Mouse (Mus musculus): Measurements from ENCODE around the gene Tpcn2.
A peak's percentile ranks its signal among the peaks of the same experiment; 100 is the strongest.

Tpcn2 gene

DNA sequence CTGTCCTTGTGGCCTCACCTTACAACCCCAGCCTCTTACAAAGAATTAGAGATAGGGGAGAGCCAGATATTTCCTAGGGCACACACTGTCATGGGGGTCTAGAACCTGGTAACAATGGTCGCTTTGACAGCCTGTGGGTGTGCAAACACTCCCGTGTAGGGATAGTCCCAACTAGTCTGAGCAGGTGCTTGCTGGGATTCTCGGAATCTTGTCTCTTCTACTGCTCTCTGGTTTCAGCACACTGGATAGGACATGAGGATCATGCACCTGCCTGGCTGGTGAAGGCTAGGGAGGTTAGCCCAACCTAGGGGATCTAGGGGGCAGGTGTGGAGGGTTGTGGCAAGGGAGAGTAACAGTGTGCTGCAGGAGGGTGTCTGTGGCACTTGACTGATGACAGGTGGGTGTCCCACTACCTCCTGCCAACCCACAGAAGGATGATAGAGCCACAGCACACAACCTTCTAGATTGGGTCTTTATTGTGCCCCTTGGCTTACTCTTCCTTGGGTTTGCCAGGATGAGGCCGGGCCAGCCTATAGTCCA, 78.4 kb downstream of the Tpcn2 start:
- no peak for DNase-seq (ENCODE audit: low spot score)

- DNase-seq (ENCODE audit: low spot score), result no peak
These were observed 84.1 kb downstream of the Tpcn2 start for GRCm38 (mm10) chr7:145199711-145200110.

GRCm38 (mm10) chr7:145198223-145198714, 85.5 kb downstream of the Tpcn2 start:
- no peak for DNase-seq (ENCODE audit: low spot score)

- no peak for DNase-seq (ENCODE audit: low spot score)
These were observed 86.1 kb downstream of the Tpcn2 start for GRCm38 (mm10) chr7:145197711-145198110.

DNA sequence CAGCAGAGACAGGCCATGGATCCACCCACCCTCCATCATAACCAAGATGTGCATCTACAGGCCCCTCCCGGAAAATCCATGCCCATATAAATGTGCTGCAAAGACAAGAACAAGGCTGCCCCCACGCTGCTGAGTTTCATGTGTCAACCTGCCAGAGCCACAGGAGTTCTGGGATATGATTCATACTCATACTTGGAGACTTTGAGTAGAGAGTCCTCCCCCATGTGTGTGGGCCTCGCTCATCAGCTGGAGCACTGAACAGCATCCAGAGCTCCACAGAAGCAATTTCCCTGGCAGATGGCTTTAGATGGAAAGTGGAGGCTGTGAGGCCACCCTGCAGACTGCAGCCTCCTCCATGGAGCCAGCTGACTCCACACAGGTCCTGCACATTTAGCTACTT, 86.8 kb downstream of the Tpcn2 start:
- peak; percentile 75 for DNase-seq (ENCODE audit: low spot score)

DNA sequence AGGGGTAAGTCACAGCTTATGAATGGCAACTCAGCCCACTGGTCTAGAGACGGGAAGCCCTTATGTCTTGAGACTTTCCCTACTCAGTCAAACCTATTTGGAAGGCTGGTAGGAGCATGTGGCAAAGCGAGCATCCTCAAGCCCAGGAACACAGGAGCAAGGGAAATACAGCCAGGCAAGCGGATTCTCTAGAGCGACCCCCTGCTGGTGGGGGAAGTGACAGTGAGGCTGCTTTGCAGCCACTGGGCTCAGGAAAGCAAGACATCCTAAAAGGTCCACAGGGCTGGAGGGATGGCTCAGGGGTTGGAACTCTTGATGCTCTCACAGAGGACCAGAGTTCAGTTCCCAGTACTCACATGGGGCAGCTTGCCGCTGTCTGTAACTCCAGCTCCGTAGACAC, 87.5 kb downstream of the Tpcn2 start:
- DNase-seq (ENCODE audit: low spot score), result no peak

DNA sequence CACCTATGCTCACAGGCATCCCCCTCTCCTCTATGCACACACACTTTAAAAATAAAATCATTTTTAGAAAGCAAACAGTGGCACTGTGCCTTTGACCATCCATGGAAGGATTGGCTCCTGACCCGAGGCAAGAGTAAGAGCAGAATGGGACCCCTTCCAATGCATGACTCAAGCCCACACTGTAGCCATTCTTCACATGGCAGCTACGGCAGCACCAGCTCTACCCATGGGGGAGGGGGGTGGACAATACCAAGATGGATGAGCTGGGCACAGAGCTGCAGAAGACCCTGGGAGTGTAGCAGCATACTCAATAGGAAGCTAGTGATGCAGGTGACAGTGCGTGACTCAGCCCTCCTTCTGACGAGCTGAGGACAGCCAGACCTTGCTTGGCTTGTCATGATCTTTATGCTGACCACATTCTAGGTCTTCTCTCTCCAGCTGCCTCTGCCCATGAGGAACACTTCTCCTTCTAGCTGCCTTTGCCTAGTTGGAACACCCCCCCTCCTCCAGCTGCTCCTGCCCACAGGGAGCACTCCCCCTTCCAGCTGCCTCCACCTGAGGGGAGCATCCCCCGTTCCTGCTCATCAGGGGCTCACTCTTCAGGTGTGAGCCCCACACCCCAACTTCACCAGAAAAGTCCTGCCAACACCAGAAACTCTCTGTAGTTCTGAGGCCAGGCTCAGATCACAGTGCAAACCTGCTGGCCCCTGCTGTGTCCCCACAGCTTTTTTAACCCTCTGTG, 88.5 kb downstream of the Tpcn2 start:
- no peak for DNase-seq (ENCODE audit: low spot score)

GRCm38 (mm10) chr7:145194455-145195161, 89.2 kb downstream of the Tpcn2 start:
- DNase-seq (ENCODE audit: low spot score), result peak; percentile 31

DNA sequence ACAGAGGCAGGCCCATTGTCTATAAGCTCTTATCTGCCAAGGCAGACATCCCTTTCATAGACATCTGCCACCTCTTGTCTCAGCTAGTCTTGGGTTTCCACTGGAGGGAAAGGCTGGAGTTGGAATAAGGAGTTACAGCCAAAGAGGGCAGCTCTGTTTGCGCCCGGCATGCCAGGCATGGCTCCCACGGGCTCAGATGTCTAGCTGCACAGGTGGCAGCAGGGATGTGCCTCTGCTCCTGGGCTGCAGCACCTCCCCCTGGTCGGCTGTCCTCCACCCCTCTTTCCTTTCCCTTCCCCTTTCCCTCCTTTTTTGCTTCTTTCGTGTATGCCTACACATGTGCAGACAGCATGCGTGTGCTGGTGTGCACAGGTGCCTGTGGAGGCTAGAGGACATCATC, 91.0 kb downstream of the Tpcn2 start:
- no peak for DNase-seq (ENCODE audit: low spot score)

DNA sequence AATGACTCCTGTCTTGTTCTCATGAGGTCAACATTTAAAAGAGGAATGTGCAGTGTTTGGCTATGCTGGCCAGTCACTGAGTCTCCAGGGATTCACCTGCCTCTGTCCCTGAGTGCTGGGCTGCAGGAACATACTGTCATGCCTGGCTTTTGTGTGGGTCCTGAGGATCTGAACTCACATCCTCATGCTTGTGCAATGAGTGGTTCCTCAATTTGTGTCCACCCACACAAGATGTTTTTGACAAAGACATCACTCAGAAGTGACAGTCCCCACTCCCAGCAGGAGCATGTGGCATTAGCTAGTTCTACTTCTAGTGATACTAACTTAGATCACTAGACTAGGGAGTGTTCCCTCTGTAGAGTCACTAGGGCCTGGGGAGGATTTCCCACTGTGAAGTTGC, 93.3 kb downstream of the Tpcn2 start:
- DNase-seq (ENCODE audit: low spot score), result no peak

DNA sequence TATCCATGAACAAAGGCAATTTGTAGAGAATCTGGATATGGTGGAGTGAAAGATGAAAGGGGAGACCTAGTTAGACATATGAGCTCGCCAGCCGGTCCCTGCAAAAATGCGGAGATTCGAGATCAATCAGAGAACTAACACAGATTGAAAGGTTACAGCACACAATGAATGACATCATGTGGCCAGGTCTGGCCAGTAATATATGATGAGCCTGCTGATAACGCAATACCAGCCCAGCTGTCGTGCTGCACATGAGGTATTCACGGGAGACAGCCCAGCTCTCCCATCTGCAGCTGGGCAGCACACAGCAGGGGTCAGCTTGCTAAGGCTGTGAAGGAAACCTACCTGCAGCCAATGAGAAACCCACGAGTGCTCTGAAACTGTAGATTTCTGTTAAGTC, 94.5 kb downstream of the Tpcn2 start:
- no peak for DNase-seq (ENCODE audit: low spot score)

GRCm38 (mm10) chr7:145187802-145188201, 96.0 kb downstream of the Tpcn2 start:
- DNase-seq (ENCODE audit: low spot score), result no peak

GRCm38 (mm10) chr7:145182388-145182787, 101.4 kb downstream of the Tpcn2 start:
- DNase-seq (ENCODE audit: low spot score), result no peak

GRCm38 (mm10) chr7:145181376-145182034, 102.3 kb downstream of the Tpcn2 start:
- DNase-seq (ENCODE audit: low spot score), result no peak

DNA sequence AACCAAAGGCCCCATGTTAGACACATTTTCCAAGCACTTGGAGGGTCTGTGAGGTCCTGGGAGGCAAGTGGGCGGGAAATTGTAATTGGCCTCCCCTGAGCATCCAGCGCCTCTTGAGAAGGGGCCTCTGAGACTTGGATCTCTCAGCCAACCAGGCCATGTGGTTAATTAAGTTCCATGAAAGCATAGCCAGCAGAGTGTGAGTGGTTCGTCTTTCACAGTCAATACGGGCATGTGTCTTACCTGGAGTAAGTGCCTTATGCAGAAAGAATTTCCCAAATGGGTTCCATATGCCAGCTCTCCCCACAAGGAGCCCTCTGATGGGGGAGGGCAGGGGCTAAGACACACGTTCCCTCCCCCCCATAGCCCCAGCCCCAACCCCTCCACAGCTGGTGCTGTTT, 104.1 kb downstream of the Tpcn2 start:
- no peak for DNase-seq (ENCODE audit: low spot score)

GRCm38 (mm10) chr7:145176750-145177589, 106.8 kb downstream of the Tpcn2 start:
- no peak for DNase-seq (ENCODE audit: low spot score)

DNA sequence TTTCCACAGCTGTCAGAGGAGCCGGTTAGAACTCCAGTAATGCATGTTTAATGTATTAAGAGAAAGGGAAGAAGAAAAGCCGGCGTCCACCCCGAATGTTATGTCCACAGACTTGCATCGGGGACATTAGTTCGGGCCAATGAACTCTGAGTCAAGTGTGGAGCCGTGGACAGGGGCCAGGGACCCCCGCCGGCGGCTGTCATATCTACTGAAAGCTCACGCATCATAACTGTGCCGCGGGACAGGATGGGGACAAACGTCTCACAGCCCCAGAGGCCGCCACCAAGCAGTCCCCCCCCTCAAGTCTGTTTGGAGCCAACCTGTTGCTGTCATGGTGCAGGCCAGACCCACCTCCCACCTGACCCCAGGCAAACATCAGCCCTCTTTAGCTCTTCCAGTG, 110.2 kb downstream of the Tpcn2 start:
- DNase-seq (ENCODE audit: low spot score), result no peak

- no peak for DNase-seq (ENCODE audit: low spot score)
These were observed 110.7 kb downstream of the Tpcn2 start for GRCm38 (mm10) chr7:145173116-145173515.

DNA sequence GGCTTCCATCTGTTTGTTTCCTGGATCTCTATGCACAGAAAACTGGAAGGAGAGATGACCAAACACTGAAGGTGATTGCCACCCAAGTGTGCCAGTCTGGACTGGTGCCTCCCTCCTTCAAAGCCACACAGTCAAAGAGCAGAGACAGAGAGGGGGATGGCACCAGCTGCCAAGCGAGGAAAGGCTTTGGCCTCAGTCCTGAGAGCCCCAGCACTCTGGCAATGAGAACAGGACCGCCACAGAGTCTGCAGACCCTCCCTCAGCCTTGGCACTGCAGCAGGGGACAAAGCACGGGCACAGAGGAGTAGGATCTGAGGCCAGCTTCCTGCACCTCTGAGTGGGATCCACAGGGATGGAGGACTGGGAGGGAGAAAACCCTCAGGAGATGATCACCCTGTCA, 114.1 kb downstream of the Tpcn2 start:
- no peak for DNase-seq (ENCODE audit: low spot score)

DNA sequence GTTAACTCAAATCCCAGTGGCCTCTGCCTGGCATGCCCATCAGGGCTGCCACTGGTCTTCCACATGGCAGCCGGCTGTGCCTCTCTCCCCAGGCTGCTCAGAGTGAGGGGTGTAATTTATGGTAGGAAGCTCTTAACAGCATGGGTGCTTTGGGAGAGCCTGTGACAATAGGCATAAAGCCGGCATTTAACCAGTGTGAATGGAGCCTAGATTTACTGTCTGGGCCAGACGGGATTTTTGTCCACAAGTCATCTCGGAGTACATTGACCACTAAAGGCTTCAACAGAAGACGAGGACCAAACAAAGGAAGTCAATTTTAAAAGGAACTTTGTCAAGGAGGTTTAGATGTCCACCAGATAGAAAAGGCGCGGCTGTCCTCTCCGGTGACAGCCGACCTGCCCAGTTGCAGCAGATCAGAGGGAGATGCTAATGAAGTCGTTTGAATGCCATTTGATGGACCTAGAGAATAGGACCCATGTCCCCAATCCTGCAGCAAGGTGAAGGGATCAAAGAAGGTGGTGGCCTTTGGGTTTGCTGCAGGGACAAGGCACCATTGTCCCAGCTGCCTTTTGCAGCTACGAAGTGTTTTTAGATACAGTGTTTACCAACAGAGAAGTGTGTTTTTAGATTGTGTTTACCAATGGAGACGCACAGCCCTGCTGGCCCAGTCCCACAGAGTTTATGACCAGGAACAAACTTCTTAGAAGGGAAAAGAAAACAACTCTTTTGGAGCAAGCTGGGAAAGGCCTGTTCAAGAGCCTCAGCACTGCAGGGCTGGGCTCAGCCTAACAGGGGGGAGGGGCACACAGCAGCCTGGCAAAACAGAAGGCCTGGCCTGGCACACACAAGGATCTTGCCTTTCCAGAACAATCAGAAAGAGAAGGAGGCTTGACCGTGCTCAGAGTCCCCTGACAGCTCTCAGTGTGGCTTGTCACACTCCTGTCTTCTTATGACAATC, 124.2 kb downstream of the Tpcn2 start:
- no peak for DNase-seq (ENCODE audit: low spot score)

DNA sequence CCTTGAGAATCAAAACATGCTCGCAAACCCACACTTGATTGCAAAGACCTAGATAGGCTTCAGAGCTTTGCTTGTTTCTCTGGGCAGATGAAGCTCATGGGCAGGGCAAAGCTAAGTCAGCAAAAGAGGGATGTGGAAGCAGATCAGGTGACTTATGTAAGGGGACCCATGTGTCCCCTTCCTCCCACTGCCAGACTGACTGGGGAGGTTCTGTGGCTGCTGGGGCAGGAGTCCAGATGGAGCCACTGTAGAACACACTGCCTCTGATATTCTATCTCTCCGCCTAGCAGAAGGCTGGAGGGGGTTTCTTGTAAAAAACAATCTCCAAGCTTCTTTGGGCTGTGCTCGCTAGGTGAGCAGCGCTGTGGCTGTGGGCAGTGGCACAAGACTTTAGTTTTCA, 128.1 kb downstream of the Tpcn2 start:
- no peak for DNase-seq (ENCODE audit: low spot score)

Data from layer of hippocampus, adult 9-10 months (tissue).